Mouse (Mus musculus): ENCODE data around the gene Dnal4. TPM values are rescaled to one million over a fixed set of nuclear protein-coding genes. Genes with fewer than 3 reads are reported as not detected.
"Not testable (repeated sequence)": the region's sequence is repeated elsewhere in the genome, so short reads cannot be mapped to it uniquely, and the experiment has no call there.

Dnal4 gene
- polyA plus RNA-seq (2015; fragmentation: Nextera tagmentation; extraction: Ambion mirVana): 58.3 and 67.4 TPM in 2 replicates

DNA sequence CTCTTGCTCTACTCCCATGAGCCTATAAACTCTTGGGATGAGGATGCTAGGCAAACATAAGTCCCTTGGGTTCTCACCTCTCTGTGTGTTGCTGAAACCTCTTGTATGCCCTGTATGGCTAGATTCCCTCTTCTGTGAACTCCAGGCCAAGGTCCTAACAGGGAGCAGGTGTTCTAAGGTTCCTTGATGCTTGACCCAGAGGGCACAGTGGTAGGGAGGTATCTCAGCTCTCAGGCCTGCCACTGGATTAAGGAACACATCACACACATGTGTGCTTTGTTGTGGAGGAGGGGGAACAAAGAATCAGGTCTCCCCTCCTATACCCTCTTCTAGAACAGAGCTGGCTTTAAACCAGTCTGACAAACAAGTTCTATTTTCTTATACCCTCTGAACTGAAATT is at the start of gene Dnal4:
Dnal4 (minus strand) TSS at position 101 of the 400 bp plus-strand sequence.
- H3K4me1 ChIP-seq: peaks cover 19% of the 10 kb centered on the region
- no peak within 1 kb of the TSS for H3K9ac ChIP-seq
- no peak for ATAC-seq (replicated peaks; ENCODE audit: low FRiP score)
- H3K9me3 ChIP-seq (replicated peaks): no peaks in the 10 kb centered on the region
- no peak within 1 kb of the TSS for H3K27ac ChIP-seq
- peaks cover 5% of the 10 kb centered on the region; the same call in 1 of the 2 replicates for H3K27me3 ChIP-seq
- no peak within 1 kb of the TSS for H3K4me3 ChIP-seq (replicated peaks)
- H3K4me2 ChIP-seq: no peak within 1 kb of the TSS
- no peaks in the 10 kb centered on the region for H3K36me3 ChIP-seq

DNA sequence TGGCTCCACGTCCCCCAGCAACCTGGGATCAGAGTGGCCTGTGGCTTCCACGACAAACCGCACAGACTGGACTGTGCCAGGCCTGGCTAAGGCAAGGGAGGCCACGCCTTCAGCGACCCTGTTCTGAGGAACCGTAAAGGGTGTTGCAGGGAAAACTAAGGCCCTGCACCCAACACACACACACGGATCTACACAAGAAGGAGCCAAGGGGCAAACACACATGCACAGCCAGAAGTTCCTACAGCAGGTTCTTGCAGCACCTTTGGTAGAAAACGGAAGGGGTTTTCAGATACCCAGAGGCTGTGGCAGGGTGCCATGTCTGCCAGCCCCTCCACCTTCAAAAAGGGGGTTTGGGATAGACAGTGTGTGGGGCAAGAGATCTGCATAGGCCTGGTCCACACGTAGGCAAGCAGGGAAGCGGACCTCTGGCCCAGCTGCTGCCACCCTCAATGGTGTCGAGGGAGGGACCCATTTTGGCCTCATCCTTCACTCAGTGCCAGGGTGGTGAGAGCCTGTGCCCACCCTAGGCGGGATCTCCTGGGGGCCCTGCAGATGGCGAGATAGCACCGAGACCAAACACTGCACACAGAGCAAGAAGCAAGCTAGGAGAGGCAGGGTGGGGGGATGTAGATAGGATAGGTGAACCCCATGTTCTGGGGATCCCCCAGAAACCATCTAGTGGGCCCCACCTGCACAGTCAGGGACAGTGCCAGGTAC is 49.6 kb upstream of the Dnal4 start:
- ATAC-seq (replicated peaks; ENCODE audit: low FRiP score): no peak
- 87% methylated on average over 14 of the region's 14 CpGs for WGBS
- no peak overlapping the region for H3K9ac ChIP-seq

GRCm38 (mm10) chr15:79826221-79826935 is 48.7 kb upstream of the Dnal4 start:
- no peaks in the 10 kb centered on the region for H3K27me3 ChIP-seq
- WGBS: 81% methylated on average over 9 of the region's 9 CpGs
- no peak overlapping the region for H3K27ac ChIP-seq
- no peak overlapping the region for H3K4me2 ChIP-seq
- no peak for ATAC-seq (replicated peaks; ENCODE audit: low FRiP score)
- peaks cover 46% of the 10 kb centered on the region for H3K36me3 ChIP-seq
- H3K4me1 ChIP-seq: peaks cover 71% of the 10 kb centered on the region
- H3K4me3 ChIP-seq (replicated peaks): no peak overlapping the region
- no peak overlapping the region for H3K9ac ChIP-seq
- no peaks in the 10 kb centered on the region for H3K9me3 ChIP-seq (replicated peaks)

More for the DNA sequence above, 49.6 kb upstream of the Dnal4 start:
- Histone ChIP-seq H3K4me3 (replicated peaks) (no peak overlapping the region), H3K27ac (no peak overlapping the region), H3K4me2 (no peak overlapping the region), H3K27me3 (no peaks in the 10 kb centered on the region), H3K4me1 (peaks cover 79% of the 10 kb centered on the region), H3K9me3 (replicated peaks) (no peaks in the 10 kb centered on the region), H3K36me3 (peaks cover 51% of the 10 kb centered on the region)

DNA sequence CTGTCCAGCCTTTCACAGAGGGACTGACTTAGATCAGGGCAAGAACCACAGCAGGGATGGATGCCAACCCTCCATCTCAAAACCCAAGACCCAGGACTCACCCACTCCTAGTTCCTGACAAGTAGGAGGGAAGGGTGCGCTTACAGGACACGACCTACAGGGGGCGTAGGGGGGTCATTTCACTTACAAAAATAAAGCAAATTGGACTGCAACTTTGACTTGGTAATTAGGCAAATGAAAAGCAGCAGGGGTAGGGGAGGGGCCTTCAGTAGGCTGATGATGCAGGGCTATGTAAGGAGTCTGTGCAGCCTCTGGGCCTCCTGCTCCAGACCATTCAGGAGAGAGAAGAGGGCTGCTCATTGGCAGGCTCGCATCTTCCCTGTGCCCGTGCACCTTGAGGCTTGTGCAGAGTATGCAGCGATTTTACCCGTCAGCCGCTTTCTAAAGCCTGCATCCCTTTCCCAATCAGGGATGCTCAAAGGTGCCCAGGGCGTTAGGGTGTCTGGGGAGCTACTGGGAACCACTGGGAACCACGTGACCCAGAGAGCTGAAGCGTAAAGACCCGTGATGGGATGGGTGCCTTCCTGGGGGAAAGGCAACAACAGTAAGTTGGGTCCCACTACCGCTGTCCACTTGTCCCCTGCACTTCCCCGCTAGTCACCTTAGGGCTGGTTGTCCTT is 47.6 kb upstream of the Dnal4 start:
- Histone ChIP-seq H3K36me3 (peaks cover 43% of the 10 kb centered on the region), H3K27me3 (no peaks in the 10 kb centered on the region), H3K9me3 (replicated peaks) (no peaks in the 10 kb centered on the region), H3K4me3 (replicated peaks) (no peak overlapping the region), H3K4me2 (no peak overlapping the region), H3K27ac (no peak overlapping the region), H3K9ac (no peak overlapping the region), H3K4me1 (peaks cover 63% of the 10 kb centered on the region)
- ATAC-seq (replicated peaks; ENCODE audit: low FRiP score): no peak
- WGBS: 68% methylated on average over 14 of the region's 14 CpGs

DNA sequence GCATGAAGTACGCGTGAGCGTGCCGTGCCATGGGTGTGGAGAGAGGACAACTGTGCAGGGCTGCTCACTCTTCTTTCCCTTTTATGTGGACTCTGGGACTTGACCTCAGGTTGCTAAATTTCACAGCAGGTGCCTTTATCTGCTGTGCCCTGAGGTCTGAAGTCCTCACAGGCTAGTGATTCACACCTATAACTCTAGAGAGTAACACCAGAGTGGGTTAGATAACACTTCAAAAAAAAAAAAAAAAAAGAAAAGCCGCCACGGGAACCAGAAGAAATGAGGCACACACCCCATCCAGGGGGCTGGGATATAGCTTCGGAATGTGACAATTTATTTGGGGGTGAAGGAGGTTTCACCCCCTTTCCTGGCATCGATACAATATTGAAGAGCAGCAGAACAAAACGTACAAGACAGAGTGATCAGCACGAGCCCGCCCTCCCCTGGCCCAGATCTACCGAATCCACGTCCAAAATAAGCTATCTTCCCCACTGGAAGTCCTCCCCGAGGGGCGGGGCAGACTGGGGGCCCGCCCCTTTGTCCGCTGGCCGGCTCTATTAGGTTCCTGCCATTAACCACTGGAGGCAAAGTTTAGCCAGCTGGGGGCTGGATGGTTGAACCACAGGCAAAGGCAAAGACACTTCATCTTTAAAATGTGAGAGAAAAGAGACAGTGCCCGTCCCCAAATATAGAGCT is 46.1 kb upstream of the Dnal4 start:
- no peak overlapping the region for H3K27ac ChIP-seq
- no peak overlapping the region for H3K4me2 ChIP-seq
- no peaks in the 10 kb centered on the region for H3K27me3 ChIP-seq
- WGBS: 64% methylated on average over 19 of the region's 19 CpGs
- H3K36me3 ChIP-seq: peaks cover 40% of the 10 kb centered on the region
- H3K4me1 ChIP-seq: peaks cover 47% of the 10 kb centered on the region
- no peaks in the 10 kb centered on the region for H3K9me3 ChIP-seq (replicated peaks)
- no peak overlapping the region for H3K4me3 ChIP-seq (replicated peaks)
- no peak overlapping the region for H3K9ac ChIP-seq
- no peak; the same call in 1 of the 2 replicates for ATAC-seq (replicated peaks; ENCODE audit: low FRiP score)

DNA sequence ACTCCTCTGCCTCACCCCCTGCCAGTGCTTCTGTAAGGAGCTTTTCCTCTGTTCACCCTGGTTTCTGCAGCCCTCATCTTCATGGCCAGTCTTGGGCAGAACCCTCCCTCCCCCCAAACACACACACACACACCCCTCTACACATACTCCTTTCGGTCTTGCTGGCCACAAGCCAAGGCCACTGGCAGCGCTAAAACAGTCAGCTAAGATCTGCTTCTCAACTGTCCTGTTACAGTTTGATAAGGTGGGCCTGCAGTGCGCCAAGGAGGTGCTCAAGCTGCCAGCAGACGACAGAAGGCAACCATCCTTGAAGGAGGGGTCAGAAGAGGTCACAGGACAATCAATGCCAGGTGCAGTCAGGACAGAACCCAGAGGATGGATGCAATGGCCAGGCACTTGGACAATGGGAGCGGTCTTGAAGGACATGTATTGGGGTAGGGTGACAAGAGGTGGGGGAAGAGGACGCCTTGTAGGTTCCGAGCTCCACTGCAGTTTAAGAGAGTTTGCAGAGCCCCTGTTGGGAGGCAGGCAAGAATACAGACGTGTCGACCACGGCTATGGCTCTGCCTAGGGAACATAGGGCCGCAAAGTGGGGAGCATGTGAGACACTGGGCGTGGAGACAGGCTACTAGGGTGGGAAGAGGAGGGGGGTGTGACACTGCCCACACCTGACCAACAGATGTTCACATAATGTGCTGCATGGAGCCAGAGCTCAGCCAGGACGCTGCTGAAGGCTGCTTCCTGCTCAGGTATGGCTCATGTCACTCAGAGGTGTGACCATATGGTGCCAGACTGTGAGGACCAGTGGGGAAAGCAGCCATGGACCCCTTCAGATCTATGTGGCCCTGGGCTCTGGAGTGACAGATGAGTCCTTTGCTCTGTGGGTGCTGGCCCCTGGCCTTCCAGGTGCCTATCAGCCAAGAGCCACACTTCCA is 44.9 kb upstream of the Dnal4 start:
- Histone ChIP-seq H3K9ac (no peak overlapping the region), H3K27me3 (no peaks in the 10 kb centered on the region), H3K4me1 (peaks cover 36% of the 10 kb centered on the region), H3K4me3 (replicated peaks) (no peak overlapping the region), H3K9me3 (replicated peaks) (no peaks in the 10 kb centered on the region), H3K4me2 (no peak overlapping the region), H3K27ac (no peak overlapping the region), H3K36me3 (peaks cover 29% of the 10 kb centered on the region)
- no peak; the same call in 1 of the 2 replicates for ATAC-seq (replicated peaks; ENCODE audit: low FRiP score)
- WGBS: 55% methylated on average over 13 of the region's 13 CpGs

GRCm38 (mm10) chr15:79818325-79818724 is 40.7 kb upstream of the Dnal4 start:
- Histone ChIP-seq H3K9ac (no peak overlapping the region), H3K36me3 (peaks cover 7% of the 10 kb centered on the region), H3K9me3 (replicated peaks) (no peaks in the 10 kb centered on the region), H3K27ac (no peak overlapping the region), H3K4me3 (replicated peaks) (no peak overlapping the region), H3K27me3 (no peaks in the 10 kb centered on the region), H3K4me1 (peaks cover 7% of the 10 kb centered on the region), H3K4me2 (no peak overlapping the region)
- no peak for ATAC-seq (replicated peaks; ENCODE audit: low FRiP score)
- 86% methylated on average over 4 of the region's 4 CpGs for WGBS

- no peak overlapping the region for H3K4me2 ChIP-seq
- no peak overlapping the region for H3K27ac ChIP-seq
- H3K4me3 ChIP-seq (replicated peaks): no peak overlapping the region
- H3K9ac ChIP-seq: no peak overlapping the region
- peaks cover 19% of the 10 kb centered on the region for H3K27me3 ChIP-seq
- WGBS: 38% methylated on average over 8 of the region's 8 CpGs
- no peaks in the 10 kb centered on the region for H3K9me3 ChIP-seq (replicated peaks)
- no peaks in the 10 kb centered on the region for H3K36me3 ChIP-seq
- ATAC-seq (replicated peaks; ENCODE audit: low FRiP score): no peak
- no peaks in the 10 kb centered on the region for H3K4me1 ChIP-seq
Observed at GRCm38 (mm10) chr15:79813666-79814258, 36.1 kb upstream of the Dnal4 start.

GRCm38 (mm10) chr15:79812840-79813239 is 35.2 kb upstream of the Dnal4 start:
- not testable (repeated sequence) for H3K4me2 ChIP-seq; H3K27ac ChIP-seq; H3K9ac ChIP-seq; H3K9me3 ChIP-seq (replicated peaks); H3K36me3 ChIP-seq; H3K4me3 ChIP-seq (replicated peaks); H3K4me1 ChIP-seq; ATAC-seq (replicated peaks; ENCODE audit: low FRiP score)
- peaks cover 29% of the 10 kb centered on the region for H3K27me3 ChIP-seq
- 67% methylated on average over 2 of the region's 2 CpGs for WGBS

GRCm38 (mm10) chr15:79810997-79811396 is 33.3 kb upstream of the Dnal4 start:
- H3K4me2 ChIP-seq: no peak overlapping the region
- H3K4me1 ChIP-seq: no peaks in the 10 kb centered on the region
- H3K36me3 ChIP-seq: no peaks in the 10 kb centered on the region
- no peaks in the 10 kb centered on the region for H3K9me3 ChIP-seq (replicated peaks)
- no peak for ATAC-seq (replicated peaks; ENCODE audit: low FRiP score)
- 64% methylated on average over 4 of the region's 4 CpGs for WGBS
- H3K9ac ChIP-seq: no peak overlapping the region
- H3K4me3 ChIP-seq (replicated peaks): no peak overlapping the region
- H3K27me3 ChIP-seq: peaks cover 47% of the 10 kb centered on the region
- no peak overlapping the region for H3K27ac ChIP-seq

- no peak for ATAC-seq (replicated peaks; ENCODE audit: low FRiP score)
- no peak overlapping the region for H3K9ac ChIP-seq
- no peak overlapping the region for H3K4me3 ChIP-seq (replicated peaks)
- no peaks in the 10 kb centered on the region for H3K9me3 ChIP-seq (replicated peaks)
- peaks cover 3% of the 10 kb centered on the region for H3K4me1 ChIP-seq
- WGBS: 60% methylated on average over 3 of the region's 3 CpGs
- H3K27me3 ChIP-seq: peaks cover 56% of the 10 kb centered on the region
- no peaks in the 10 kb centered on the region for H3K36me3 ChIP-seq
- no peak overlapping the region for H3K27ac ChIP-seq
- H3K4me2 ChIP-seq: no peak overlapping the region
Observed at GRCm38 (mm10) chr15:79810061-79810460, 32.4 kb upstream of the Dnal4 start.

Data from kidney, embryonic 15.5 days (tissue).